Mouse (Mus musculus) stomach, embryonic 16.5 days (tissue): ENCODE measurements around the gene B4galt2. TPM values are rescaled to one million over a fixed set of nuclear protein-coding genes. Genes with fewer than 3 reads are reported as not detected.
A peak's percentile ranks its signal among the peaks of the same experiment; 100 is the strongest.

Experiments used
- ATAC-seq: fragments of 200-750 bp; cut with Nextera tagmentation; 2 replicates; pipeline ENCODE4 v1.8.0; 2017; ENCODE audit warnings: moderate number of reproducible peaks, moderate TSS enrichment; ENCODE audit not compliant: insufficient read depth, low FRiP score
- H3K27ac ChIP-seq: fragments of 300-500 bp; sonication (generic); 2 replicates; pipeline ENCODE4 v1.5.1; 2014; ENCODE audit warnings: low read length
- H3K27me3 ChIP-seq: fragments of 300-500 bp; sonication (generic); 2 replicates; pipeline ENCODE4 v1.6.1; 2014; ENCODE audit warnings: low read length, control low read depth, mixed read lengths; ENCODE audit not compliant: control insufficient read depth, insufficient read depth
- H3K36me3 ChIP-seq: fragments of 300-500 bp; sonication (generic); 2 replicates; pipeline ENCODE4 v1.6.1; 2014; ENCODE audit warnings: low read length; ENCODE audit not compliant: control insufficient read depth, insufficient read depth
- H3K4me1 ChIP-seq: fragments of 300-500 bp; sonication (generic); 2 replicates; pipeline ENCODE4 v1.6.1; 2014; ENCODE audit warnings: low read length, control low read depth, mixed read lengths; ENCODE audit not compliant: control insufficient read depth, insufficient read depth
- H3K4me2 ChIP-seq: fragments of 300-500 bp; sonication (generic); 2 replicates; pipeline ENCODE4 v1.6.1; 2014; ENCODE audit warnings: low read depth, low read length, mixed read lengths
- H3K4me3 ChIP-seq: fragments of 300-500 bp; sonication (generic); replicated peaks from 2 replicates; pipeline ENCODE4 v1.5.1; 2014; ENCODE audit warnings: mild to moderate bottlenecking, low read length
- H3K9ac ChIP-seq: fragments of 300-500 bp; sonication (generic); 2 replicates; pipeline ENCODE4 v1.6.1; 2014; ENCODE audit warnings: low read length
- H3K9me3 ChIP-seq: fragments of 300-500 bp; sonication (generic); replicated peaks from 2 replicates; pipeline ENCODE4 v1.6.1; 2016; ENCODE audit warnings: low read length, control low read depth; ENCODE audit not compliant: control insufficient read depth
- WGBS: fragments of 180-500 bp; shearing (Covaris S2); extraction: QIAGEN DNeasy Blood & Tissue Kit; methylation state at CpG from one replicate; pipeline ENCODE4 v1.1.7; 2014; 5-methylcytosine and 5-hydroxymethylcytosine counted together
- polyA plus RNA-seq: library from polyadenylated mRNA; unstranded; fragments of >200 nt; fragmentation: Nextera tagmentation; extraction: Ambion mirVana; gene quantifications from 2 replicates; pipeline ENCODE4 v1.2.1, GENCODE M21; 2015

B4galt2 gene
- polyA plus RNA-seq, 1 experiment from 2014 or later = 14.6 TPM

DNA sequence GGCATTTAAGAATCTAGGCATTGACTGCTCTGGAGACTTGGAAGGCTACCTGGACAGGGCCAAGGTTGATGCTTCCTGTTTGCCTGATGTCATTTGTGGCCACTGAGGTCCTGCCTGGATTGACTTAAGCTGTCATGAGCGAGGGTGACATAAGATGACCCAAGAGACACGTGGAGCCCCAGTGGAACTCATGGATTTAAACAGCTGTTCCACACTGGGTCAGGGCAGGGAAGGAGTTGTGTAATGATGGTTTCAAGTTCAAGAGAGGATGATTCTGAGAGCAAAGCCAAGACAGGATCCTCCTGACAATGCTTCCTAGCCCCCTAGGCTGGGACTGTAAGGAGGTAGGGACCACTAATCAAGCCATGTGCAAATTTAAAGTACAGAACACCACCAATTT, 51.8 kb downstream of the B4galt2 start:
- WGBS = 62% methylated on average over 2 of the region's 2 CpGs
- ATAC-seq = no peak
- Histone ChIP-seq H3K4me2 (no peak overlapping the region), H3K4me3 (no peak overlapping the region), H3K27me3 (no peaks in the 10 kb centered on the region), H3K27ac (no peak overlapping the region), H3K9ac (no peak overlapping the region), H3K4me1 (peaks cover 41% of the 10 kb centered on the region), H3K9me3 (no peaks in the 10 kb centered on the region), H3K36me3 (no peaks in the 10 kb centered on the region)

DNA sequence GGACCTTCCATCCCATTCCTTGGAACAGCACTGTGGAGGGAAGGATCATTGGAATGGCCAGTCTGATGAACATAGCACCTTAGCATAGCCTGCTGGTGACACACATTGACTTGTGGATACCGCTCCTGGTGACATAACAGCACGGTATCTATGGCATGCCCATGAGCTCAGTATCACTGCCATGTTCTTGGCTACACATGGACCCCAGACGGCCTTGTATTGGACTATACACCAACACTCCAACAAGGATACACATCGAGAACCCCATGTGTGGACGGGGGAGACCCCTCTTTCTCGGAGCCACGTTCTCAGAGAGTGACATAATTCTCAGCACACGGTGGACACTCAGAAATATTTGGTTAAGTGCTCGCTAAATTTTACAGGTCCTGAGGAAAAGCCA, 52.5 kb downstream of the B4galt2 start:
- no peak overlapping the region for H3K4me3 ChIP-seq
- WGBS = 92% methylated on average over 9 of the region's 9 CpGs

DNA sequence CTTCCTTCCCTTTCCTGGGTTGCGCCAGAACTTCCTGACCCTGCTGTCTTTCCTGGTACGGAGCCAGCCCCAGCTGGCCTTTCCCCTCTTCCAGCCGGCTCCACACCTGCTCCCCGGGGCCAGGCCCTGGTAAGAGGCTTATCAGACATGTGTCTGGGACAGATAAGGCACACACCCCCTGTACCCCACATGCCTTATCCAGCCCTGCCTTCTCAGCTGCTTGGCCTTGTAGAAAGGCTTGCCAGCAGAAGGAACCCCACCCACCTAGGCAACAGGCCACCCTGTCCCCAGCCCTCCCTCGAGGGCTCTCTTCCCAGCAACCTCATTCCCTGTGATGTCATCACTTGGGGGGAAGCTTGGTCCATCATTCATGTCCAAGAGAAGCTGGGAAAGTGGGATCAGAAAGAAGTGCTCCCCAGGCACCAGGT, 53.1 kb downstream of the B4galt2 start:
- Histone ChIP-seq H3K4me3 (no peak overlapping the region), H3K9ac (peak overlapping the region; percentile 51), H3K36me3 (no peaks in the 10 kb centered on the region), H3K9me3 (no peaks in the 10 kb centered on the region), H3K27ac (peak overlapping the region; percentile 73), H3K4me2 (peak overlapping the region; percentile 40), H3K4me1 (peaks cover 39% of the 10 kb centered on the region), H3K27me3 (no peaks in the 10 kb centered on the region)
- ATAC-seq = peak; percentile 81
- WGBS = 5% methylated on average over 5 of the region's 5 CpGs

More for the DNA sequence above, 52.5 kb downstream of the B4galt2 start:
- 0 out of 2 replicates have a peak overlapping the region, but pooled peaks have one; percentile 3 for H3K27ac ChIP-seq
- no peaks in the 10 kb centered on the region for H3K9me3 ChIP-seq
- no peak overlapping the region for H3K4me2 ChIP-seq
- no peak overlapping the region for H3K9ac ChIP-seq
- H3K27me3 ChIP-seq = no peaks in the 10 kb centered on the region
- peaks cover 41% of the 10 kb centered on the region for H3K4me1 ChIP-seq
- no peaks in the 10 kb centered on the region for H3K36me3 ChIP-seq
- no peak for ATAC-seq

DNA sequence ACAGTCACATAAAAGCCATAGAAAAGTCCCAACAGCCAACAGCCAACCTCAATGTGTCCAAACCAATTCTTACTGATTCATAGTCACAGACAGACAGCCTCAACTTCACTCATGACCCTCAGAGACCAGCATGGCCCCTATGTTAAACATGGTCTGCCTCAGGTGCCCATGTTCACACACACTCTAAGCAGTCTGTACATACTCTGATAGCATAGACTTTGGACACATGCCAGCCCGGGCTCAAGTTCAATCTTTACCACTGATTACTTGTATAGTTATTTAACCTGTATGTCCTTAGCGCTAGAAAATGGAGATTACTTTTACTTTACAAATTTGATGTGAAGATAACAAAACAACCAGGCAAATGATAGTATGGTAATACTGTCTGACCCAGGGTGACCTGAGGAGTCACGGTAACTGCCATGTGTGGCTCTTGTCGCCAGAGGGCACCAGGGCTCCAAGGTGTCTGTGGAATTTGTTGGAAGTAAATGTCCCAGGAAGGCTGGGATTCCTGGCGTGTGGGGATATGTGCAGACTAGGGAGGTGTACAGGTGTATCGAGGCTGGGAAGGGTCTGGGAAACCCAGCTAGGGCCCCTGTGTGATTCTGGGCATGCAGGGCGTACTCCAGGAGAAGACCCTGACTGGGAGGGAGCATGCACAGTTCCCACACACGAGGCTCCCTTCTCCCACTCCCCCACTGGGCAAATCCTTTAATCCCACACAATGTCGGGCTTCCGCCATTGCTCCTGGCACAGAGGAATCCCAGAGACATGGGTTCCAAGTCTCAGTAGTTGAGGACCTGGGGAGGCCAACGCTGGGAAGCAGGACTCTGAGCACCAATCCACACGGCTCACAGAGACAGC, 53.8 kb downstream of the B4galt2 start:
- Histone ChIP-seq H3K27me3 (no peaks in the 10 kb centered on the region), H3K4me2 (peak overlapping the region; percentile 40), H3K4me3 (0 out of 2 replicates have a peak overlapping the region, but pooled peaks have one; percentile 1), H3K4me1 (peaks cover 35% of the 10 kb centered on the region), H3K9ac (peak overlapping the region; percentile 51), H3K36me3 (no peaks in the 10 kb centered on the region), H3K9me3 (no peaks in the 10 kb centered on the region), H3K27ac (peak overlapping the region; percentile 73)
- ATAC-seq = peak; percentile 60
- 7% methylated on average over 12 of the region's 12 CpGs for WGBS

DNA sequence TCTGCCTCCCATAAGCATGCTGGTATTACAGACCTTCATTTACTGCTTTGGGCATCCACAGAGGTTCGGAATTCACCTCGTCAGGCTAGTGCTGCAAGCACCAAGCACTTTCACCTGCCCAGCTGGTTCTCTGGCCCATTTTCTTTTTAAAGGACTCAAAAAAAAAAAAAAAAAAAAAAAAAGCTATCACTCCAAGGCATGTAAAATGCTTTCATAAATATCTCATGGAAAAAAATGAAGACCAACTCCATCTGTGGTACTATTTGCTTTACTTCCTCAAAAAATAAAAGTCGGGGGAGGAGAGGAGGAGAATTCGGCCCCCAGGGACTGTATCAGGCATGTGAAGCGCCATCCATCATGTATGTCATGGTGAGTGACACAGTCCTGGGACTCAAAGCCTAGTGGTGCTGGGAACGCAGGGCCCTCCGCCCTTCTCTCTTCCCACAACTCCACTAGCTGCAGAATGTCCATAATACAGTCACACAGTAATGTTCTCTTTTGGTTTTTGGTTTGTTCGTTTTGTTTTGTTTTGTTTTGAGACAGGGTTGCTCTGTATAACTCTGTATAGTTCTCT, 54.6 kb downstream of the B4galt2 start:
- ATAC-seq = no peak
- whole genome bisulfite sequencing = 62% methylated on average over 8 of the region's 8 CpGs
- Histone ChIP-seq H3K27ac (no peak overlapping the region), H3K9me3 (no peaks in the 10 kb centered on the region), H3K36me3 (no peaks in the 10 kb centered on the region), H3K4me1 (peaks cover 28% of the 10 kb centered on the region), H3K4me3 (no peak overlapping the region), H3K27me3 (no peaks in the 10 kb centered on the region), H3K4me2 (no peak overlapping the region), H3K9ac (no peak overlapping the region)

Other genes with a start within 250 kb of the B4galt2 start
- 40.2 and 42.8 TPM in 2 replicates for gene Dmap1, start 201.2 kb downstream of the B4galt2 start, polyA plus RNA-seq
- gene Gm12845, start 159.1 kb downstream of the B4galt2 start, polyA plus RNA-seq = not detected in 2 replicates
- gene Klf17, start 117.8 kb downstream of the B4galt2 start, polyA plus RNA-seq = 0.08 TPM in 1 of 2 replicates, not detected in the other
- gene Slc6a9, start 49.0 kb downstream of the B4galt2 start, polyA plus RNA-seq = 15.4 and 16.9 TPM in 2 replicates
- 0.62 and 1.6 TPM in 2 replicates for gene Ccdc24, start 10.9 kb downstream of the B4galt2 start, polyA plus RNA-seq
- 224 and 241 TPM in 2 replicates for gene Atp6v0b, start 3.8 kb upstream of the B4galt2 start, polyA plus RNA-seq
- gene Dph2, start 8.5 kb upstream of the B4galt2 start, polyA plus RNA-seq = 16.5 and 19.4 TPM in 2 replicates
- 42.4 and 43.8 TPM in 2 replicates for gene Ipo13, start 31.5 kb upstream of the B4galt2 start, polyA plus RNA-seq
- gene Artn, start 46.3 kb upstream of the B4galt2 start, polyA plus RNA-seq = 5.3 and 7.8 TPM in 2 replicates